Mouse (Mus musculus) intestine, postnatal 0 days (tissue): ENCODE results near the gene Wdfy3. TPM values are rescaled to one million over a fixed set of nuclear protein-coding genes. Genes with fewer than 3 reads are reported as not detected.

ENCODE experiments used
- ATAC-seq: fragments of 200-750 bp; cut with Nextera tagmentation; 2 replicates; pipeline ENCODE4 v1.8.0; 2017; ENCODE audit warnings: mild to moderate bottlenecking, moderate TSS enrichment, moderate library complexity
- H3K27ac ChIP-seq: fragments of 300-500 bp; sonication (generic); 2 replicates; pipeline ENCODE4 v1.5.1; 2014; ENCODE audit warnings: mild to moderate bottlenecking, low read depth, low read length, moderate library complexity
- H3K27me3 ChIP-seq: fragments of 300-500 bp; sonication (generic); replicated peaks from 2 replicates; pipeline ENCODE4 v1.6.1; 2014; ENCODE audit warnings: low read length, mixed read lengths; ENCODE audit not compliant: control insufficient read depth, insufficient read depth
- H3K36me3 ChIP-seq: fragments of 300-500 bp; sonication (generic); 2 replicates; pipeline ENCODE4 v1.6.1; 2014; ENCODE audit warnings: mild to moderate bottlenecking, moderate library complexity; ENCODE audit not compliant: control insufficient read depth, insufficient read depth
- H3K4me1 ChIP-seq: fragments of 300-500 bp; sonication (generic); replicated peaks from 2 replicates; pipeline ENCODE4 v1.6.1; 2014; ENCODE audit warnings: antibody characterized with exemption, low read length, mixed read lengths; ENCODE audit not compliant: control insufficient read depth, insufficient read depth
- H3K4me2 ChIP-seq: fragments of 300-500 bp; sonication (generic); replicated peaks from 2 replicates; pipeline ENCODE4 v1.6.1; 2014; ENCODE audit warnings: low read depth, mild to moderate bottlenecking, moderate library complexity
- H3K4me3 ChIP-seq: fragments of 300-500 bp; sonication (generic); 2 replicates; pipeline ENCODE4 v1.5.1; 2014; ENCODE audit warnings: low read depth, low read length
- H3K9ac ChIP-seq: fragments of 300-500 bp; sonication (generic); 2 replicates; pipeline ENCODE4 v1.6.1; 2014; ENCODE audit warnings: mild to moderate bottlenecking, low read depth, low read length
- H3K9me3 ChIP-seq: fragments of 300-500 bp; sonication (generic); 2 replicates; pipeline ENCODE4 v1.6.1; 2016; ENCODE audit warnings: mixed run types; ENCODE audit not compliant: control insufficient read depth
- CTCF ChIP-seq: sonication (generic); IDR thresholded peaks from 2 replicates; pipeline ENCODE4 v1.5.1; 2016; ENCODE audit warnings: low read depth, mild to moderate bottlenecking, control low read depth, antibody characterized with exemption, moderate library complexity
- whole genome bisulfite sequencing: fragments of 180-500 bp; shearing (Covaris S2); extraction: QIAGEN DNeasy Blood & Tissue Kit; methylation state at CpG from one replicate; pipeline ENCODE4 v1.1.7; 2014; 5-methylcytosine and 5-hydroxymethylcytosine counted together
- polyA plus RNA-seq: library from polyadenylated mRNA; unstranded; fragments of >200 nt; fragmentation: Nextera tagmentation; extraction: Ambion mirVana; gene quantifications from 2 replicates; pipeline ENCODE4 v1.2.1, GENCODE M21; 2015

Gene Wdfy3
- polyA plus RNA-seq, 1 experiment from 2014 or later = 7.0 TPM

- Histone ChIP-seq H3K4me3 (no peak overlapping the region), H3K27ac (no peak overlapping the region), H3K4me1 (no peaks in the 10 kb centered on the region), H3K9me3 (no peaks in the 10 kb centered on the region), H3K36me3 (no peaks in the 10 kb centered on the region), H3K4me2 (no peak overlapping the region), H3K9ac (no peak overlapping the region), H3K27me3 (no peaks in the 10 kb centered on the region)
- no peak for TF ChIP-seq CTCF
- WGBS = 60% methylated on average over 6 of the region's 6 CpGs
- no peak for ATAC-seq
Measured at GRCm38 (mm10) chr5:101998971-101999370, 70.8 kb downstream of the Wdfy3 start.

- Histone ChIP-seq H3K4me1 (no peaks in the 10 kb centered on the region), H3K4me2 (no peak overlapping the region), H3K36me3 (0 out of 2 replicates have a peak, but pooled peaks cover 3% of the 10 kb centered on the region), H3K9me3 (no peaks in the 10 kb centered on the region), H3K27me3 (no peaks in the 10 kb centered on the region), H3K4me3 (no peak overlapping the region), H3K9ac (no peak overlapping the region), H3K27ac (no peak overlapping the region)
- TF ChIP-seq CTCF = no peak
- ATAC-seq = no peak
- 88% methylated on average over 11 of the region's 11 CpGs for WGBS
Measured at GRCm38 (mm10) chr5:101996036-101996735, 73.5 kb downstream of the Wdfy3 start.

GRCm38 (mm10) chr5:101995451-101995995, 74.2 kb downstream of the Wdfy3 start:
- no peak for ATAC-seq
- Histone ChIP-seq H3K4me3 (no peak overlapping the region), H3K27me3 (no peaks in the 10 kb centered on the region), H3K9ac (no peak overlapping the region), H3K36me3 (0 out of 2 replicates have a peak, but pooled peaks cover 3% of the 10 kb centered on the region), H3K9me3 (no peaks in the 10 kb centered on the region), H3K27ac (no peak overlapping the region), H3K4me2 (no peak overlapping the region), H3K4me1 (no peaks in the 10 kb centered on the region; the same call in 1 of the 2 replicates)
- peak; percentile 68 for TF ChIP-seq CTCF
- 81% methylated on average over 3 of the region's 3 CpGs for WGBS

GRCm38 (mm10) chr5:101993996-101994395, 75.7 kb downstream of the Wdfy3 start:
- Histone ChIP-seq H3K9me3 (no peaks in the 10 kb centered on the region), H3K4me3 (no peak overlapping the region), H3K27me3 (no peaks in the 10 kb centered on the region), H3K9ac (no peak overlapping the region), H3K4me1 (no peaks in the 10 kb centered on the region; the same call in 1 of the 2 replicates), H3K27ac (no peak overlapping the region), H3K4me2 (no peak overlapping the region), H3K36me3 (0 out of 2 replicates have a peak, but pooled peaks cover 3% of the 10 kb centered on the region)
- WGBS = 77% methylated on average over 5 of the region's 5 CpGs
- no peak for ATAC-seq
- no peak for TF ChIP-seq CTCF

GRCm38 (mm10) chr5:101992969-101993670, 76.6 kb downstream of the Wdfy3 start:
- no peak overlapping the region for H3K4me2 ChIP-seq
- TF ChIP-seq CTCF = no peak
- H3K27ac ChIP-seq = no peak overlapping the region
- 91% methylated on average over 7 of the region's 7 CpGs for WGBS
- H3K4me3 ChIP-seq = no peak overlapping the region
- no peak for ATAC-seq
- no peak overlapping the region for H3K9ac ChIP-seq
- H3K9me3 ChIP-seq = no peaks in the 10 kb centered on the region
- H3K27me3 ChIP-seq = no peaks in the 10 kb centered on the region
- H3K4me1 ChIP-seq = no peaks in the 10 kb centered on the region; the same call in 1 of the 2 replicates
- H3K36me3 ChIP-seq = 0 out of 2 replicates have a peak, but pooled peaks cover 3% of the 10 kb centered on the region

GRCm38 (mm10) chr5:101990298-101990845, 79.3 kb downstream of the Wdfy3 start:
- WGBS = 58% methylated on average over 7 of the region's 7 CpGs
- Histone ChIP-seq H3K36me3 (0 out of 2 replicates have a peak, but pooled peaks cover 3% of the 10 kb centered on the region), H3K4me1 (no peaks in the 10 kb centered on the region; the same call in 1 of the 2 replicates), H3K9ac (no peak overlapping the region), H3K9me3 (no peaks in the 10 kb centered on the region), H3K4me3 (no peak overlapping the region), H3K27ac (0 out of 2 replicates have a peak overlapping the region, but pooled peaks have one; percentile 21), H3K27me3 (no peaks in the 10 kb centered on the region), H3K4me2 (no peak overlapping the region)
- no peak for TF ChIP-seq CTCF
- no peak for ATAC-seq
